Mouse (Mus musculus): Measurements from ENCODE around the gene Vat1. TPM values are rescaled to one million over a fixed set of nuclear protein-coding genes. Genes with fewer than 3 reads are reported as not detected.

The Vat1 gene
- 134 and 145 TPM in 2 replicates for polyA plus RNA-seq (2015; fragmentation: Nextera tagmentation; extraction: Ambion mirVana)

DNA sequence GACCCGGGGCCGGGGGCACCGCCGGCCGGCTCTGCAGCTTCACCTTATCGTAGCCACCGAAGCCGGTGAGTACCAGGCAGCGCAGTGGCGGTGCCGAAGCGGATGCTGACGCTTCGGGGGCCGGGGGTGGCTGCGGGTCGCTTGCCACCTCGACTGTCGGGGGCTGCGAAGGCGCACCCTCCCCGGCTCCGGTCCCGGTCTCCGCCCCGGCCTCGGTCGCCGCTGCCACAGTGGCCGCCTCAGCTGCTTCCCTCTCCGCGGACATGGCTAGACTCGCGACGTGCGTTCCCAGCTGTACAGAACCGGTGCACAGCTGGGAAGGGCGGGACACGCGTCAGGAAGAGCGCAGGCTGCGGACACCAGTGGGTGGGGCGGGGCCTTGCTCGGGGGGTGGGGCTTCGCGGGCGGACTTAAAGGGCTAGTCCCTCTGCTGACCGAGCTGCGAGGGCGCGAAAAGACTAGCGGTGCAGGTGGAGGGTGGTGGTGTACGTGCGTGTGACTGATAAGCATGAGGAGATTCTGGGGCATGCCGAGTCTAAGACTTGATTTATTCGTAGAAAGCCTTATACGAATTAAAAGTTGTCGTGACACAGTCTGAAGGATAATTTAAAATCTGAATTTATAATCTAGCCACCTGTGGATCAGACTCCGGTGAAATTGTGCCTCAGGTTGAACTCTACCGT, at the start of gene Vat1:
Gene Vat1, minus strand, starts transcription at position 362 of the 683 bp plus-strand sequence.
- H3K4me3 ChIP-seq (ENCODE audit: low read depth, low read length): peak within 1 kb of the TSS; percentile 98
- peak within 1 kb of the TSS; percentile 96 for H3K27ac ChIP-seq (ENCODE audit: low read length)
- H3K27me3 ChIP-seq (ENCODE audit: control insufficient read depth, insufficient read depth, low read depth, low read length): no peaks in the 10 kb centered on the region
- H3K9me3 ChIP-seq (replicated peaks; ENCODE audit: control insufficient read depth, low read length, poor library complexity, severe bottlenecking): no peaks in the 10 kb centered on the region
- H3K4me2 ChIP-seq (ENCODE audit: low read length): peak within 1 kb of the TSS; percentile 79
- peak within 1 kb of the TSS; percentile 97 for H3K9ac ChIP-seq (ENCODE audit: low read depth, low read length)
- ATAC-seq: peak; percentile 79
- peaks cover 46% of the 10 kb centered on the region for H3K4me1 ChIP-seq (ENCODE audit: control insufficient read depth, insufficient read depth, low read length)
- WGBS: under 1% methylated on average over 60 of the region's 60 CpGs
- peaks cover 14% of the 10 kb centered on the region for H3K36me3 ChIP-seq (ENCODE audit: control insufficient read depth, insufficient read depth, low read length)

DNA sequence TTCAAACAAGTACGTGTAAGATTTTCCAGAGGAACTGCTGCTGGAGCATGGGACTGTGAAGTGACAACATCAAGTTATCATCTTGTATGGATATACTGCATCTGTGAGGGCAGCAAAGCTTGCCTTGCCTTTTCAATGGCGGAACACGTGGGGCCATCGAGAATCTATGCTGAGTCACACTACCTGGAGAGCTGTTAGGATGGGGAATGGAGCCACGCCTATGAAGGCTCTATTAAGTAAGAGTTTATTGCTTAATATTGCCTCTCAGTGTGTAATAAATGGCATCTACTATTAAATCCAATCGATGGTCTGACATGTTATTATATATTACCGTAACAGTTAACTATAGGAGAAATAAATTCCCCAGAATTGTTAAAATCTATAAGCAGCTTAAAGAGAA, 41.1 kb upstream of the Vat1 start:
- no peaks in the 10 kb centered on the region for H3K27me3 ChIP-seq (ENCODE audit: control insufficient read depth, insufficient read depth, low read depth, low read length)
- H3K4me3 ChIP-seq (ENCODE audit: low read depth, low read length): no peak overlapping the region
- no peaks in the 10 kb centered on the region for H3K4me1 ChIP-seq (ENCODE audit: control insufficient read depth, insufficient read depth, low read length)
- no peaks in the 10 kb centered on the region for H3K9me3 ChIP-seq (replicated peaks; ENCODE audit: control insufficient read depth, low read length, poor library complexity, severe bottlenecking)
- no peaks in the 10 kb centered on the region for H3K36me3 ChIP-seq (ENCODE audit: control insufficient read depth, insufficient read depth, low read length)
- ATAC-seq: no peak
- no peak overlapping the region for H3K9ac ChIP-seq (ENCODE audit: low read depth, low read length)
- 96% methylated on average over 7 of the region's 7 CpGs for WGBS
- H3K4me2 ChIP-seq (ENCODE audit: low read length): no peak overlapping the region
- no peak overlapping the region for H3K27ac ChIP-seq (ENCODE audit: low read length)

DNA sequence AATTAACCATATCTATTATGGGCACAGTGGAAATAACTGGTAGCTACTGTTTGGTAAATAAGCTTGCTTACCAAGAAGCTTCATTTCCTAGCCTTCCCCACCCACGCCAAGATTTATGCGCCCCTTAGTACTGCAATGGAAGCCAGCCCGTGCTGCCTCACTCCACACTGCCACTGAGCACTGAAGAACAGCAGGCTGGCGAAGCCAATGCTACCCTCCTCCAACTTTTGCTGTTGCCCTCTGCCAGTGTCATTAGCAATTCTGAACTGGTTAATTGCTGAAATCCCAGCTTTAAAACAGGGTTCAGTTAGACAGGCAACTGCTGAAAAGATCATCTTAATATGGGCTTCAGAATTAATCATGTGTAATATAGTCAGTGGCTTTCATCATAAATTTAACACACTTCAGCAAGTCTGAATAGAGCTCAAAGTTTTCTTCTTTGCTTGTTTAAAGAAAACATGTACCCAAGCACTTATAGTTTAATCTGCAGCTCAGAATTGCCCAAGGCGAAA, 40.3 kb upstream of the Vat1 start:
- Histone ChIP-seq H3K27ac (ENCODE audit: low read length) (no peak overlapping the region), H3K9ac (ENCODE audit: low read depth, low read length) (no peak overlapping the region), H3K4me3 (ENCODE audit: low read depth, low read length) (no peak overlapping the region), H3K9me3 (replicated peaks; ENCODE audit: control insufficient read depth, low read length, poor library complexity, severe bottlenecking) (no peaks in the 10 kb centered on the region), H3K27me3 (ENCODE audit: control insufficient read depth, insufficient read depth, low read depth, low read length) (no peaks in the 10 kb centered on the region), H3K36me3 (ENCODE audit: control insufficient read depth, insufficient read depth, low read length) (no peaks in the 10 kb centered on the region), H3K4me1 (ENCODE audit: control insufficient read depth, insufficient read depth, low read length) (no peaks in the 10 kb centered on the region), H3K4me2 (ENCODE audit: low read length) (no peak overlapping the region)
- ATAC-seq: no peak
- 76% methylated on average over 5 of the region's 5 CpGs for WGBS

DNA sequence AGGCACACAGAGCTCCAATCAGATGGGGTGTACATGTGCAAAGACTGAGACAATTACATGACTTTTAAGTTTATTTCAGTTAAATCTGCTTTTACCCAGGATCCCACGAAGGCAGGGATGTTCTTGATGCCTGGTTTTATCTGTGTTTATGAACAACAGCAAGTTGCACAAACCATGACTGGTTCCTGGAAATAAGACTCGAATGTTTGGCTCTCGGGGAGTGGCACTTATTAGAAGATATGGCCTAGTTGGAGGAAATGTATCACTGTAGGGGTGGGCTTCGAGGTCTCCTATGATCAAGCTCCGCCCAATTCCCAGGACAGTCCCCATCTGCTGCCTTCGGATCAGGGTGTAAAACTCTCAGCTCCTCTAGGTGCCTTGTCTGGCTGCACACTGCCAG, 20.1 kb upstream of the Vat1 start:
- Histone ChIP-seq H3K9ac (ENCODE audit: low read depth, low read length) (no peak overlapping the region), H3K4me3 (ENCODE audit: low read depth, low read length) (no peak overlapping the region), H3K36me3 (ENCODE audit: control insufficient read depth, insufficient read depth, low read length) (no peaks in the 10 kb centered on the region), H3K27me3 (ENCODE audit: control insufficient read depth, insufficient read depth, low read depth, low read length) (no peaks in the 10 kb centered on the region), H3K27ac (ENCODE audit: low read length) (peak overlapping the region; percentile 26; the same call in 1 of the 2 replicates), H3K4me2 (ENCODE audit: low read length) (no peak overlapping the region), H3K9me3 (replicated peaks; ENCODE audit: control insufficient read depth, low read length, poor library complexity, severe bottlenecking) (no peaks in the 10 kb centered on the region), H3K4me1 (ENCODE audit: control insufficient read depth, insufficient read depth, low read length) (0 out of 2 replicates have a peak, but pooled peaks cover 2% of the 10 kb centered on the region)
- ATAC-seq: no peak
- WGBS: 72% methylated on average over 6 of the region's 6 CpGs

DNA sequence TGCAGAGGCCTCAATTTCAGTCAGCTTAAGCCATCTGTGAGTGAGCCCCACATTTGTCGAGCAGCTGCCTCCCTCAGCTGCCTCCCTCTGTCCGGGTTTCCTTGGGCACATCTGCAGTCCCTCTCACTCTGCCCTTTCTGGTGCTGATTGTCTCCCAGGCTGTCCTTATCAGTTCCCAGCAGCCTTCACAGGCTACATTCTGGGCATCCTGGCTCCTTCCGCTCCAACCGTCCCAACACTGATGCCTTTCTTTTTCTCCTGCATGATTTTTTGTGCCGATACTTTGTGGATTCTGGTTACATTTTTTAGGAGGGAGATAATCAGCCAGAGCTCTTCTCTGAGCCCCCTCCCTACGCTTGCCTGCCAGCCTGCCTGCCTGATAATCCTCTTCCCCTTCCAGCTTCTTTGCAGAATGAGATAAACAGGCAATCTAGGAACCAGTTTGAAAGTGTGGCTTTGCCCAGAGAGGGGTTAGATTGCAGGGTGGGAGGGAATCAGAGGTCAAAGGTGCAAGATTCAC, 19.5 kb upstream of the Vat1 start:
- Histone ChIP-seq H3K9ac (ENCODE audit: low read depth, low read length) (no peak overlapping the region), H3K36me3 (ENCODE audit: control insufficient read depth, insufficient read depth, low read length) (no peaks in the 10 kb centered on the region), H3K27me3 (ENCODE audit: control insufficient read depth, insufficient read depth, low read depth, low read length) (no peaks in the 10 kb centered on the region), H3K9me3 (replicated peaks; ENCODE audit: control insufficient read depth, low read length, poor library complexity, severe bottlenecking) (no peaks in the 10 kb centered on the region), H3K4me2 (ENCODE audit: low read length) (no peak overlapping the region), H3K4me1 (ENCODE audit: control insufficient read depth, insufficient read depth, low read length) (0 out of 2 replicates have a peak, but pooled peaks cover 2% of the 10 kb centered on the region), H3K4me3 (ENCODE audit: low read depth, low read length) (no peak overlapping the region), H3K27ac (ENCODE audit: low read length) (peak overlapping the region; percentile 65)
- 32% methylated on average over 6 of the region's 6 CpGs for WGBS
- no peak for ATAC-seq

DNA sequence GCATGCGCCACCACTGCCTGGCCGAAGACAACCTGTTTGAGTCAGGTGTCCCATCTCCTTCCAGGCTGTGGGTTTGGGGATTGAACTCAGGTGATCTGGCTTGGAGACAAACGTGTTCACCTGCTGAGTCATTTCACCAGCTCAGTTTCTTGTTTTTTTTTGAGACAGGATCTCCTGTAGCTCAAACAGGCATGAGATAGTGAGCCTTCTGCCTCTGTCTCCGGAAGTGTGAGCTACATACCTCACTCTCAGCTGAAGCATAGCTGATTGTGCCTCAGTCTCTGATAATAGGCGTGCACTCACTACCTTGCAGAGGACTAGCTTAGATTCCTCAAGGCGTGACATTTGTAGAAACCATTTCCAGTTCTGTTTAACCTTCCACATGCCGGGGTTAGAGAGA, 18.8 kb upstream of the Vat1 start:
- Histone ChIP-seq H3K36me3 (ENCODE audit: control insufficient read depth, insufficient read depth, low read length) (no peaks in the 10 kb centered on the region), H3K27me3 (ENCODE audit: control insufficient read depth, insufficient read depth, low read depth, low read length) (no peaks in the 10 kb centered on the region), H3K27ac (ENCODE audit: low read length) (no peak overlapping the region), H3K4me1 (ENCODE audit: control insufficient read depth, insufficient read depth, low read length) (0 out of 2 replicates have a peak, but pooled peaks cover 2% of the 10 kb centered on the region), H3K4me2 (ENCODE audit: low read length) (no peak overlapping the region), H3K4me3 (ENCODE audit: low read depth, low read length) (no peak overlapping the region), H3K9ac (ENCODE audit: low read depth, low read length) (no peak overlapping the region), H3K9me3 (replicated peaks; ENCODE audit: control insufficient read depth, low read length, poor library complexity, severe bottlenecking) (no peaks in the 10 kb centered on the region)
- ATAC-seq: no peak
- 88% methylated on average over 7 of the region's 7 CpGs for WGBS

DNA sequence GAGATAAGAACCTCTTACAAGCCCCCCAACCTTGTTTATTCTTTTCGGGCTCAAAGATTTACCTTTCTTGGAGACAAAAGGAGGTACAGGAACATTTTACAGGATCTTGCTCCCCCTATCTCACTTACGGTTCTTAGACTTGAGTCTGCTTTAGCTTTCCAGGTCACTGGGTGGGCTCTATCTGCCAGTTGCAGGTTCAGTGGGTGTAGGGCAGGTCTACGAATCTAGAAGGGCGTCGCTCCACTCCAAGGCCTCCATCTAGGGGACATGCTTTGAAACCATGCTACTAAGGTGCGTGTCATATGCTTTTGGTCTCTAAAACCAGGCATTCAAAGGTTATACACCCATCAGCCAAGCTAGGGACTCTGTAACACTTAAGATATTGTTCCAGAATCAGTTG, 18.2 kb upstream of the Vat1 start:
- Histone ChIP-seq H3K4me3 (ENCODE audit: low read depth, low read length) (no peak overlapping the region), H3K27ac (ENCODE audit: low read length) (peak overlapping the region; percentile 5; the same call in 1 of the 2 replicates), H3K36me3 (ENCODE audit: control insufficient read depth, insufficient read depth, low read length) (no peaks in the 10 kb centered on the region), H3K27me3 (ENCODE audit: control insufficient read depth, insufficient read depth, low read depth, low read length) (no peaks in the 10 kb centered on the region), H3K4me2 (ENCODE audit: low read length) (no peak overlapping the region), H3K9me3 (replicated peaks; ENCODE audit: control insufficient read depth, low read length, poor library complexity, severe bottlenecking) (no peaks in the 10 kb centered on the region), H3K4me1 (ENCODE audit: control insufficient read depth, insufficient read depth, low read length) (peaks cover 2% of the 10 kb centered on the region; the same call in 1 of the 2 replicates), H3K9ac (ENCODE audit: low read depth, low read length) (no peak overlapping the region)
- no peak for ATAC-seq
- WGBS: 67% methylated on average over 6 of the region's 6 CpGs

DNA sequence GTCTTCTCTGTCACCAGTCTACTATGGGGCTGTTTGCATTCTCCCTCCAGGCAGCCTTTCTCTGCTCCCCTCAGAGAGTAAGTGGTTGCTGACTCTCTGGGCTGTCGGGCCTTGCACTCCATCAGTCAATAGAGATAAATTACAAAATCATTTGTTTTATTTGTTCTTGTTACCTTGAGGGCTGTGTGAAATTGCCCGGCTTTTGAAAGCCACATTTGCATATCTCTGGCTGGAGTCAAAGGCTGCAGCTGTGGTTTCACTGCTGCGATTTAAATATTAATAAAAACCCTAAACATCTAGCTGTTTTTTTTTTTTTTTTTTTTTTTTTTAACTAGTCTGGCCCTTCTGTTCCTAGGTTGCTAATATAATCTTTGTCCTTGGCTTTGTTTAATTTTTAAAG, 17.8 kb upstream of the Vat1 start:
- H3K4me2 ChIP-seq (ENCODE audit: low read length): no peak overlapping the region
- no peaks in the 10 kb centered on the region for H3K27me3 ChIP-seq (ENCODE audit: control insufficient read depth, insufficient read depth, low read depth, low read length)
- peaks cover 7% of the 10 kb centered on the region for H3K4me1 ChIP-seq (ENCODE audit: control insufficient read depth, insufficient read depth, low read length)
- H3K4me3 ChIP-seq (ENCODE audit: low read depth, low read length): no peak overlapping the region
- no peaks in the 10 kb centered on the region for H3K36me3 ChIP-seq (ENCODE audit: control insufficient read depth, insufficient read depth, low read length)
- no peaks in the 10 kb centered on the region for H3K9me3 ChIP-seq (replicated peaks; ENCODE audit: control insufficient read depth, low read length, poor library complexity, severe bottlenecking)
- H3K9ac ChIP-seq (ENCODE audit: low read depth, low read length): no peak overlapping the region
- ATAC-seq: no peak
- H3K27ac ChIP-seq (ENCODE audit: low read length): peak overlapping the region; percentile 40; the same call in 1 of the 2 replicates
- WGBS: 11% methylated on average over 3 of the region's 3 CpGs

DNA sequence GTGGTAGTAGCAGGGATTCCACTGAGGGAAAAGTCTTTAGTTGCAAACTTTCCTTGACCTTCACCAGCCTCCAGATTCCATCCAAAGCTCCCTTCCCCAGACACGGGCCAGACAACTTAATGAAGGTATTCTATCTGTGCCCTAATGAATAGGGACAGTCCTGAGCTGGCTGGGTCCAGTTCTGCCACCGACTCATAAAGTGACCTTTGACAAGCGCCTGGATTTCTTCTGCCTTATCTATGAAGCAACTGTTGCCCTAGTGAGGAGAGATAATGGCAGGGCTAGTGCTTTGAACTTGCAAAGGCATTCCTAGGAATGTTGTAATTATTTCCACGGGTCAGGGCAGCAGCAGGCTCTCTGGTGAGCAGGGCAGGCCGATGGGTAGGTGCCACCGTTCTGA, 14.9 kb upstream of the Vat1 start:
- no peak overlapping the region for H3K4me2 ChIP-seq (ENCODE audit: low read length)
- WGBS: 65% methylated on average over 6 of the region's 6 CpGs
- H3K9me3 ChIP-seq (replicated peaks; ENCODE audit: control insufficient read depth, low read length, poor library complexity, severe bottlenecking): no peaks in the 10 kb centered on the region
- no peak overlapping the region for H3K27ac ChIP-seq (ENCODE audit: low read length)
- no peaks in the 10 kb centered on the region for H3K36me3 ChIP-seq (ENCODE audit: control insufficient read depth, insufficient read depth, low read length)
- H3K4me3 ChIP-seq (ENCODE audit: low read depth, low read length): no peak overlapping the region
- ATAC-seq: no peak
- H3K4me1 ChIP-seq (ENCODE audit: control insufficient read depth, insufficient read depth, low read length): peaks cover 12% of the 10 kb centered on the region
- no peaks in the 10 kb centered on the region for H3K27me3 ChIP-seq (ENCODE audit: control insufficient read depth, insufficient read depth, low read depth, low read length)
- no peak overlapping the region for H3K9ac ChIP-seq (ENCODE audit: low read depth, low read length)

All from midbrain, embryonic 16.5 days (tissue).